ENCODE assay signal across 23 mouse cellular contexts in the genomic region with DNA sequence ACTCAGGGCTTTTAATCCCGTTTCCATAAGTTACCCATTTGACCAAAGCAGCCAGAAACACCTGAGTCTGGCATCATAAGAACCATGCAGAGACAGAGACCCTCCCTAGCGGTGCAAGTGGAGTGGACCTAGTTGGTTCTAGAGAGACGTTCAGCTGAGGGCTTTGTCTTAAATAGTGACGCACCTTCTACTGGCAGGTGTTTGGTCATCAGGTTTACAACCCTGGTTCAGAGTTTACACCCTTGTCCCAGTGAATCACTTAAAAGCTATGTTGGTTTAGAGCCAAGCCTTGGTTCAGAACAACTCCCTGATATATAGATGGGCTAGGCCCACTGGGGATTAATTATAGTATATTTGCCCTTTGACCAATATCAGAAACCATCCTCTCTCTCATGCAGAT.
"Had no signal": no experiment of that assay in that cellular context is flagged by ENCODE, and none has a peak within 500 bp of the region (broad histone marks: within the 10 kb centered on the region; RNA-seq: fewer than 3 reads in every experiment).

No protein-coding gene starts in this region.

- H3K27me3 ChIP-seq: kidney, embryonic 15.5 days; limb, embryonic 12.5 days; limb, embryonic 15.5 days; midbrain, embryonic 12.5 days; midbrain, embryonic 15.5 days; stomach, embryonic 15.5 days had no signal

- DNase-seq: kidney, adult 11 months; kidney, adult 8-10 months; kidney, postnatal 10 days; layer of hippocampus, postnatal 36 days; left cerebral cortex, postnatal 4 days; liver, postnatal 0 days; lung, embryonic 14.5 days; right cerebral cortex, adult 18-20 months; right cerebral cortex, postnatal 14 days; right cerebral cortex, postnatal 4 days; spleen, adult 18-20 months; thymus, adult 18-20 months had no signal

- H3K4me3 ChIP-seq: kidney, embryonic 15.5 days; left cerebral cortex, adult 2 months; limb, embryonic 12.5 days; limb, embryonic 15.5 days; midbrain, embryonic 12.5 days; midbrain, embryonic 15.5 days; stomach, embryonic 15.5 days had no signal

- H3K36me3 ChIP-seq: midbrain, embryonic 12.5 days; midbrain, embryonic 15.5 days; stomach, embryonic 15.5 days had no signal

- H3K27ac ChIP-seq: kidney, embryonic 15.5 days; left cerebral cortex, adult 2 months; limb, embryonic 12.5 days; limb, embryonic 15.5 days; liver, embryonic 14.5 days; macrophage; midbrain, embryonic 12.5 days; midbrain, embryonic 15.5 days; stomach, embryonic 15.5 days had no signal

- H3K9me3 ChIP-seq: kidney, embryonic 15.5 days; limb, embryonic 12.5 days; limb, embryonic 15.5 days; midbrain, embryonic 12.5 days; midbrain, embryonic 15.5 days; stomach, embryonic 15.5 days had no signal

- ATAC-seq: liver, postnatal 0 days; lung, postnatal 0 days; midbrain, embryonic 15.5 days had no signal

- H3K9ac ChIP-seq: kidney, embryonic 15.5 days; limb, embryonic 12.5 days; limb, embryonic 15.5 days; liver, embryonic 14.5 days; liver, postnatal 0 days; lung, embryonic 14.5 days; midbrain, embryonic 12.5 days; midbrain, embryonic 15.5 days; stomach, embryonic 15.5 days had no signal

- H3K4me2 ChIP-seq: kidney, embryonic 15.5 days; limb, embryonic 12.5 days; limb, embryonic 15.5 days; liver, embryonic 11.5 days; lung, embryonic 14.5 days; midbrain, embryonic 12.5 days; midbrain, embryonic 15.5 days; stomach, embryonic 15.5 days had no signal

- H3K4me1 ChIP-seq: kidney, embryonic 15.5 days; stomach, embryonic 15.5 days had no signal
